Mouse (Mus musculus) E14TG2a.4 (cell line): ENCODE measurements at regions not wholly inside any gene's neighbourhood (a gene's known extent, or its start where the extent isn't known, plus 50 kb on each side); places are given as distances from the start of the nearest gene placed in this dataset.

ENCODE experiments used
- CTCF ChIP-seq: conservative IDR thresholded peaks from 2 replicates; pipeline ENCODE4 v1.5.1; 2014; ENCODE audit warnings: low read length
- POU5F1 ChIP-seq: IDR thresholded peaks from 2 replicates; pipeline ENCODE4 v1.6.1; 2014; ENCODE audit warnings: low read length, borderline replicate concordance

- TF ChIP-seq CTCF (no peak), POU5F1 (no peak)
Observed at GRCm38 (mm10) chr10:9087871-9088270, 202.0 kb upstream of the Sash1 start.
